Mouse (Mus musculus): ENCODE data around the gene Naglu. TPM values are rescaled to one million over a fixed set of nuclear protein-coding genes. Genes with fewer than 3 reads are reported as not detected.

The Naglu gene
- polyA plus RNA-seq, 1 experiment from 2014 or later = 11.5 TPM

GRCm38 (mm10) chr11:101051617-101052016, 18.2 kb upstream of the Naglu start:
- 0 out of 2 replicates have a peak, but pooled peaks cover 4% of the 10 kb centered on the region for H3K9me3 ChIP-seq (replicated peaks; ENCODE audit: control insufficient read depth, low read length)
- no peak for ATAC-seq (replicated peaks; ENCODE audit: extremely low read depth, insufficient read depth, low FRiP score)
- H3K27ac ChIP-seq (ENCODE audit: low read length) = peak overlapping the region; percentile 32; the same call in 1 of the 2 replicates
- H3K9ac ChIP-seq (ENCODE audit: low read length) = peak overlapping the region; percentile 26; the same call in 1 of the 2 replicates
- peaks cover 23% of the 10 kb centered on the region for H3K4me1 ChIP-seq (ENCODE audit: control insufficient read depth, insufficient read depth, low read length)
- peaks cover 30% of the 10 kb centered on the region for H3K36me3 ChIP-seq (ENCODE audit: control insufficient read depth, insufficient read depth)
- no peak overlapping the region for H3K4me3 ChIP-seq (ENCODE audit: low read length)
- H3K27me3 ChIP-seq (ENCODE audit: control insufficient read depth, insufficient read depth, low read length) = no peaks in the 10 kb centered on the region
- no peak overlapping the region for H3K4me2 ChIP-seq (ENCODE audit: low read depth, low read length)
- 70% methylated on average over 8 of the region's 8 CpGs for WGBS

DNA sequence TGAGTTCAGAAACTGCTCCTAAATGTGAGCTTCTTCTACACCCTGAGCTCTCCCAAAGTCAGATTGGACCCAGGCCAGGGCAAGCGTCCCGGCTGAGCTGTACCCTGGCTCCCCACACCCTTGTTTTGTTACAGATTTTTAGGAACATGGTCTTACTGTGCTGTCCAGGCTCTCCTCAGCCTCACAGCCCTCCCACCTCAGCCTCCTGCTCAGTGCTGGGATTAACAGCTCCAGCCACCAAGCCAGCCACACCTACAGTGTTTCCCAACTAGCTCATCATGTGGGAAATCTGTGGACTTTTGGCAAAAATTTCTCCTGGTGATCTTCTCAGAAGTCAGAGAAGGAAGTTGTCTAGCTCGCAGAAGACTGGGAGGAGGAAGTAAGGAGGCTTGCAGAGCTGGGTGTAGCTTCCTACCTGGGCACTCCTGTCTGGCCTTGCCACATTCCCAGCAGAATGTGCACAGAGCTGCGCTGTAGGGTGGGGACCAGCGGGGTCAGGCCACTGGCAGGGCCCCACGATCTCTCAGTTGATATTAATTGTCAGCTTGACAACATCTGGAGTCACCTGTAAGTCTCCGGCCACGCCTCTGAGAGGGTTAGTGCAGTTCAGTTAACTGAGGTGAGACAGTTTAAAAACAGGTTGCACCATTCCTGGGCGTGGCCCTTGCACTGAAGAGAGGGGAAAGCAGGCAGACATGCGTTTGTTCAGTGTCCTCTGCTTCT, 16.9 kb upstream of the Naglu start:
- H3K4me3 ChIP-seq (ENCODE audit: low read length) = no peak overlapping the region

GRCm38 (mm10) chr11:101053974-101054373, 15.8 kb upstream of the Naglu start:
- Histone ChIP-seq H3K4me1 (ENCODE audit: control insufficient read depth, insufficient read depth, low read length) (peaks cover 45% of the 10 kb centered on the region), H3K36me3 (ENCODE audit: control insufficient read depth, insufficient read depth) (peaks cover 20% of the 10 kb centered on the region), H3K4me3 (ENCODE audit: low read length) (no peak overlapping the region), H3K27me3 (ENCODE audit: control insufficient read depth, insufficient read depth, low read length) (no peaks in the 10 kb centered on the region), H3K4me2 (ENCODE audit: low read depth, low read length) (no peak overlapping the region), H3K9ac (ENCODE audit: low read length) (no peak overlapping the region), H3K9me3 (replicated peaks; ENCODE audit: control insufficient read depth, low read length) (0 out of 2 replicates have a peak, but pooled peaks cover 4% of the 10 kb centered on the region), H3K27ac (ENCODE audit: low read length) (no peak overlapping the region)
- no peak for ATAC-seq (replicated peaks; ENCODE audit: extremely low read depth, insufficient read depth, low FRiP score)
- WGBS = 100% methylated on average over 1 of the region's 1 CpGs

More for the DNA sequence above, 16.9 kb upstream of the Naglu start:
- H3K27ac ChIP-seq (ENCODE audit: low read length) = peak overlapping the region; percentile 28; the same call in 1 of the 2 replicates
- H3K9me3 ChIP-seq (replicated peaks; ENCODE audit: control insufficient read depth, low read length) = 0 out of 2 replicates have a peak, but pooled peaks cover 4% of the 10 kb centered on the region
- H3K36me3 ChIP-seq (ENCODE audit: control insufficient read depth, insufficient read depth) = peaks cover 26% of the 10 kb centered on the region
- 78% methylated on average over 10 of the region's 10 CpGs for WGBS
- H3K4me2 ChIP-seq (ENCODE audit: low read depth, low read length) = no peak overlapping the region
- no peak overlapping the region for H3K9ac ChIP-seq (ENCODE audit: low read length)
- ATAC-seq (replicated peaks; ENCODE audit: extremely low read depth, insufficient read depth, low FRiP score) = no peak
- H3K4me1 ChIP-seq (ENCODE audit: control insufficient read depth, insufficient read depth, low read length) = peaks cover 35% of the 10 kb centered on the region
- H3K27me3 ChIP-seq (ENCODE audit: control insufficient read depth, insufficient read depth, low read length) = no peaks in the 10 kb centered on the region

DNA sequence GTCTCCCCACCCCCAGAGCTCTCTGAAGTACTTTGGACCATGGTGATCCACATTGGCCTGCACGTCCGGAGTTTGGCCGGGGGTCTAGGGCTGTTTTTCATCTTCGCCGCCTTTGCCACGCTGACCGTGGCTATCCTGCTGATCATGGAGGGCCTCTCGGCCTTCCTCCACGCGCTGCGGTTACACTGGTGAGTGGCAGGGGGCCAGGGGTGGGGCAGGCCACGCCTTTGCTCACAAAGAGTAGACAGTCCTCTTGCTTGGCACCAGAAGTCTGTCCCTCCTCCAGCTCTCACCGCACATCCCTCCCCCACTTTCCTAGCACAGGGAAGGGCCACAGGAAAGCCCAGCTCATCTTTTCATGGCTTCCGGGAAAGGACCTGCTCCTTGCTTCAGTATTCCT, 14.4 kb upstream of the Naglu start:
- H3K4me2 ChIP-seq (ENCODE audit: low read depth, low read length) = no peak overlapping the region
- H3K9me3 ChIP-seq (replicated peaks; ENCODE audit: control insufficient read depth, low read length) = 0 out of 2 replicates have a peak, but pooled peaks cover 4% of the 10 kb centered on the region
- peak overlapping the region; percentile 51; the same call in 1 of the 2 replicates for H3K27ac ChIP-seq (ENCODE audit: low read length)
- no peak for ATAC-seq (replicated peaks; ENCODE audit: extremely low read depth, insufficient read depth, low FRiP score)
- H3K4me3 ChIP-seq (ENCODE audit: low read length) = no peak overlapping the region
- H3K4me1 ChIP-seq (ENCODE audit: control insufficient read depth, insufficient read depth, low read length) = peaks cover 60% of the 10 kb centered on the region
- no peaks in the 10 kb centered on the region for H3K27me3 ChIP-seq (ENCODE audit: control insufficient read depth, insufficient read depth, low read length)
- H3K36me3 ChIP-seq (ENCODE audit: control insufficient read depth, insufficient read depth) = peaks cover 10% of the 10 kb centered on the region
- H3K9ac ChIP-seq (ENCODE audit: low read length) = no peak overlapping the region
- WGBS = 69% methylated on average over 14 of the region's 14 CpGs

- no peaks in the 10 kb centered on the region for H3K27me3 ChIP-seq (ENCODE audit: control insufficient read depth, insufficient read depth, low read length)
- peak; percentile 50 for ATAC-seq (replicated peaks; ENCODE audit: extremely low read depth, insufficient read depth, low FRiP score)
- peaks cover 8% of the 10 kb centered on the region for H3K36me3 ChIP-seq (ENCODE audit: control insufficient read depth, insufficient read depth)
- peak overlapping the region; percentile 95 for H3K27ac ChIP-seq (ENCODE audit: low read length)
- H3K9me3 ChIP-seq (replicated peaks; ENCODE audit: control insufficient read depth, low read length) = 0 out of 2 replicates have a peak, but pooled peaks cover 4% of the 10 kb centered on the region
- peak overlapping the region; percentile 62 for H3K9ac ChIP-seq (ENCODE audit: low read length)
- peaks cover 64% of the 10 kb centered on the region for H3K4me1 ChIP-seq (ENCODE audit: control insufficient read depth, insufficient read depth, low read length)
- peak overlapping the region; percentile 26 for H3K4me2 ChIP-seq (ENCODE audit: low read depth, low read length)
- 13% methylated on average over 8 of the region's 8 CpGs for WGBS
- H3K4me3 ChIP-seq (ENCODE audit: low read length) = no peak overlapping the region
Measured at GRCm38 (mm10) chr11:101056885-101057284, 12.9 kb upstream of the Naglu start.

GRCm38 (mm10) chr11:101057860-101058259, 12.0 kb upstream of the Naglu start:
- peaks cover 8% of the 10 kb centered on the region for H3K36me3 ChIP-seq (ENCODE audit: control insufficient read depth, insufficient read depth)
- peak overlapping the region; percentile 95 for H3K27ac ChIP-seq (ENCODE audit: low read length)
- ATAC-seq (replicated peaks; ENCODE audit: extremely low read depth, insufficient read depth, low FRiP score) = no peak; the same call in 1 of the 2 replicates
- no peaks in the 10 kb centered on the region for H3K27me3 ChIP-seq (ENCODE audit: control insufficient read depth, insufficient read depth, low read length)
- H3K9ac ChIP-seq (ENCODE audit: low read length) = no peak overlapping the region
- H3K9me3 ChIP-seq (replicated peaks; ENCODE audit: control insufficient read depth, low read length) = 0 out of 2 replicates have a peak, but pooled peaks cover 4% of the 10 kb centered on the region
- H3K4me3 ChIP-seq (ENCODE audit: low read length) = no peak overlapping the region
- peaks cover 74% of the 10 kb centered on the region for H3K4me1 ChIP-seq (ENCODE audit: control insufficient read depth, insufficient read depth, low read length)
- 22% methylated on average over 5 of the region's 5 CpGs for WGBS
- no peak overlapping the region for H3K4me2 ChIP-seq (ENCODE audit: low read depth, low read length)

DNA sequence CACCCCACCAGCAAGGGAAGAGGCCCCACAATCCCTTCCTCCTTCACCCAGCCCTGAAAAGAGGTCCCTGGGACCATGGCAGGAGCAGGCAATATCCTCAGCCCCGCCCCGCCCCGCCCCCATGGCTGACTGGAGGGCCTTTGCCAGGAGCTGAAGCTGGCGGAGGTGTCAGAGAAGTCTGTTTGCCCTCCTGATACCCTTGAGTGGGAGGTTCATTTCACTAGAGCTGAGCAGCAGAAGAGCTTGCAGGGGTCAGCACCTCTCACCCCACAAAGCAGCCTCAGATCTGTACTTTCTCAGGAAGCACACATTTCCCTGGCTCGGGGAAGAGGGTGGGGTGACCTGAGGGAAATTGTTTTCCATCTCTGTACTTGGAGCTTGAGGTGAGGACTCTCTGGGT, 11.1 kb upstream of the Naglu start:
- H3K9me3 ChIP-seq (replicated peaks; ENCODE audit: control insufficient read depth, low read length) = 0 out of 2 replicates have a peak, but pooled peaks cover 3% of the 10 kb centered on the region
- H3K9ac ChIP-seq (ENCODE audit: low read length) = peak overlapping the region; percentile 59
- H3K27ac ChIP-seq (ENCODE audit: low read length) = peak overlapping the region; percentile 95
- ATAC-seq (replicated peaks; ENCODE audit: extremely low read depth, insufficient read depth, low FRiP score) = peak; percentile 33
- peaks cover 4% of the 10 kb centered on the region for H3K36me3 ChIP-seq (ENCODE audit: control insufficient read depth, insufficient read depth)
- no peak overlapping the region; the same call in 1 of the 2 replicates for H3K4me2 ChIP-seq (ENCODE audit: low read depth, low read length)
- H3K27me3 ChIP-seq (ENCODE audit: control insufficient read depth, insufficient read depth, low read length) = no peaks in the 10 kb centered on the region
- no peak overlapping the region for H3K4me3 ChIP-seq (ENCODE audit: low read length)
- WGBS = 21% methylated on average over 5 of the region's 5 CpGs
- peaks cover 82% of the 10 kb centered on the region for H3K4me1 ChIP-seq (ENCODE audit: control insufficient read depth, insufficient read depth, low read length)

GRCm38 (mm10) chr11:101059473-101059872, 10.3 kb upstream of the Naglu start:
- H3K4me3 ChIP-seq (ENCODE audit: low read length) = no peak overlapping the region
- ATAC-seq (replicated peaks; ENCODE audit: extremely low read depth, insufficient read depth, low FRiP score) = no peak
- H3K27me3 ChIP-seq (ENCODE audit: control insufficient read depth, insufficient read depth, low read length) = no peaks in the 10 kb centered on the region
- no peaks in the 10 kb centered on the region for H3K9me3 ChIP-seq (replicated peaks; ENCODE audit: control insufficient read depth, low read length)
- peaks cover 89% of the 10 kb centered on the region for H3K4me1 ChIP-seq (ENCODE audit: control insufficient read depth, insufficient read depth, low read length)
- peak overlapping the region; percentile 62 for H3K9ac ChIP-seq (ENCODE audit: low read length)
- peak overlapping the region; percentile 95 for H3K27ac ChIP-seq (ENCODE audit: low read length)
- no peaks in the 10 kb centered on the region for H3K36me3 ChIP-seq (ENCODE audit: control insufficient read depth, insufficient read depth)
- 81% methylated on average over 10 of the region's 10 CpGs for WGBS
- H3K4me2 ChIP-seq (ENCODE audit: low read depth, low read length) = no peak overlapping the region

GRCm38 (mm10) chr11:101060126-101060525, 9.7 kb upstream of the Naglu start:
- Histone ChIP-seq H3K36me3 (ENCODE audit: control insufficient read depth, insufficient read depth) (no peaks in the 10 kb centered on the region), H3K4me1 (ENCODE audit: control insufficient read depth, insufficient read depth, low read length) (peaks cover 96% of the 10 kb centered on the region), H3K27me3 (ENCODE audit: control insufficient read depth, insufficient read depth, low read length) (no peaks in the 10 kb centered on the region), H3K9ac (ENCODE audit: low read length) (peak overlapping the region; percentile 62), H3K4me3 (ENCODE audit: low read length) (no peak overlapping the region), H3K27ac (ENCODE audit: low read length) (peak overlapping the region; percentile 95), H3K9me3 (replicated peaks; ENCODE audit: control insufficient read depth, low read length) (no peaks in the 10 kb centered on the region), H3K4me2 (ENCODE audit: low read depth, low read length) (0 out of 2 replicates have a peak overlapping the region, but pooled peaks have one; percentile 15)
- 9% methylated on average over 8 of the region's 8 CpGs for WGBS
- peak; percentile 29 for ATAC-seq (replicated peaks; ENCODE audit: extremely low read depth, insufficient read depth, low FRiP score)
